Mouse (Mus musculus): ENCODE measurements around the gene Fam49a.

Gene Fam49a

GRCm38 (mm10) chr12:12356946-12357345 is 95.0 kb downstream of the Fam49a start:
- DNase-seq (ENCODE audit: low spot score in 2 of 2) = no peak

DNA sequence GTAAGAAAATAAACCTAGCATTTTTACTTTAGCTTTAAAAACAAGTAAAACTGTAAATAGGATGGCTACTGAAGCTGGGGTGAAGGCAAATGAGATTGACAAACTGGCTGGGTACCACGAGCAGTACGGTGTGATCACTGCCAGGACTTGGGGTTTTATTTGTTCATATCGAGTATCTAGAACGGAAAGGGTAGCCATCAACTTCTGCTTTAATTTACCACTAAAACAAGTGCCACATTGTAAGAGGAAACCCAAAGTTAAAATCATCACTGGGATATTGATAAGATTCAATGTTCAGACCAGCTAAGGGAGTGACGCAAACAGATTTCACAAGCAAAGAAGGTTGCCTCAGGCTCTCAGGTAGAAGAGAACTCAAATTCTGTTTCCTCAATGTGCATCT is 98.0 kb downstream of the Fam49a start:
- no peak for DNase-seq (ENCODE audit: low spot score in 2 of 2)

GRCm38 (mm10) chr12:12362371-12362770 is 100.4 kb downstream of the Fam49a start:
- no peak for DNase-seq (ENCODE audit: low spot score in 2 of 2)

- no peak for DNase-seq (ENCODE audit: low spot score in 2 of 2)
Observed at GRCm38 (mm10) chr12:12364201-12364600, 102.3 kb downstream of the Fam49a start.

DNA sequence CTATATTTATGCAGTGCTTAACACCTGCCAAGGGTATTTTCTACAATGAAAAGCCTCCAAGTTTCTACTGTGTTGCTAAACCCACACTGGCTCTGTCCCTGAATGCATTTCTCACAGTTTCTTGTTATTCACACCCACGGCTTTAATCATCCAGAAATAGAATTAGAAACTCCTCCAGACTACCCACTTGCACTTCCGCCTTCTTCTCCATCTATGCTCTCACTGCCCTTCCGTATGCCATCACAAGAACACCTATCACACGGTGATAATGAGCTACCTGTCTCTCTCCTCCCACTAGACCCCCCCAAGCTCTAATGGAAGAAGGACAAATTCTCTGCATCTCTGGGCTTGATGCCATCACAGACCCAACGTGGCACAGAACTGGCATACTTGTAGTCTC is 105.5 kb downstream of the Fam49a start:
- DNase-seq (ENCODE audit: low spot score in 2 of 2) = peak; percentile 24 to 58

GRCm38 (mm10) chr12:12373111-12373862 is 111.3 kb downstream of the Fam49a start:
- no peak for DNase-seq (ENCODE audit: low spot score in 2 of 2)

DNA sequence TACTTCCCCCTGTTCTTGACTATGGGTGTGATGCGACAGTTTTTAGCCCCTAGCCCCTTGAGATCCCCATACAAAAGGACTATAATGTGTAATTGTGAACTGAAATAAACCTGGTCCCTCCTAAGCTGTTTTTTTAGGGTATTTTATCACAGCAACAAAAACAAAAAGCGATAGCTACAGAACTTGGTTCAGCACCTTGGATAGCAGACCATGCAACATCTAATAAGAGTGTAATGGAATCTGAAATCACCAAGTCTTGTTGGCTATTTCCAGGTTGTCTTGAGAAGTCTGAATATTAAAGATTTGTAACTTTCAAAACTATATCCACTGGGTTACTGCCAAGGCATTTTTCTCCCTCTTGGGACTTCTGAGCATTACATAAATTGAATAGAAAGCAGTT is 117.1 kb downstream of the Fam49a start:
- DNase-seq (ENCODE audit: low spot score in 2 of 2) = no peak

- no peak for DNase-seq (ENCODE audit: low spot score in 2 of 2)
Observed at GRCm38 (mm10) chr12:12389271-12389670, 127.3 kb downstream of the Fam49a start.

DNA sequence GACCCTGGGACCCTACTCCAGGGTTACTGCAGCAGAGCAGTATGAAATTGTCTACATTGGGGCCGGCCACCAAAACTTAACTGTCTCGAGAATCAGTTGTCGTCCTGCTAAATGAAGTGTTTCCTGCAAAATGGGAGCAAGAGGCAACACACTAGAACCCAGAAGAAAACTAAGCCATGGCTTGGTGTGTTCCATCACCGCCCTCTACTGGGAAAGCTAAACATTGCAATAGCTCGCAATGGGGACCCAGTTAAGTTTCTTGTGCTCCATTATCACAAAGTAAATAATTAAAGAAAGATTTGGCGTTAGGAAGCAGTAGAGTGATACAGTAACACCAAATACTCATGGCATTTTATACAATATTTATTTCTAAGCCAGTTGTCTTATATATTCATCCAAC is 134.3 kb downstream of the Fam49a start:
- DNase-seq (ENCODE audit: low spot score in 2 of 2) = peak; percentile 48 to 53

DNA sequence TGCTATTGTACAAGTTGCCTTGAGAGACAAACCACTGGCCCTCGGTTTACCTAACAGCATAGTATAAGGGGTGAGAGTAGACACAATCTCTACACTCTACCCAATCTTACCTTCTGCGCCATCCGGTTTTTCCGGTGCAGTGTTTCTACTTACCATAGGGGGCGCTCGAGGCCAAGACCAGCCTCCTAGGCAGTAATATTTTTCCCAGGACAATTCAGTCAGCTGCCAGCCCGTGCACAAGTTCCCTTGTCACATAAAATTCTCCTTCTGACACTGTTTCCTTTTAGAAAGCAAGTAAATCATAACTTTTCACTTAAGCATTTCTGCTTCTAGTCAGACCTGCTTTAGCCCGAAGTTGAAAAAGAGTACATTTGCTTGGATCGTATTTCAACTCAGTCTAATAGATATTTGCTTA is 139.1 kb downstream of the Fam49a start:
- peak in 1 of 2 experiments; percentile 10 for DNase-seq (ENCODE audit: low spot score in 2 of 2)

GRCm38 (mm10) chr12:12401504-12401903 is 139.6 kb downstream of the Fam49a start:
- no peak for DNase-seq (ENCODE audit: low spot score in 2 of 2)

- no peak for DNase-seq (ENCODE audit: low spot score in 2 of 2)
Observed at GRCm38 (mm10) chr12:12405491-12406110, 143.7 kb downstream of the Fam49a start.

DNA sequence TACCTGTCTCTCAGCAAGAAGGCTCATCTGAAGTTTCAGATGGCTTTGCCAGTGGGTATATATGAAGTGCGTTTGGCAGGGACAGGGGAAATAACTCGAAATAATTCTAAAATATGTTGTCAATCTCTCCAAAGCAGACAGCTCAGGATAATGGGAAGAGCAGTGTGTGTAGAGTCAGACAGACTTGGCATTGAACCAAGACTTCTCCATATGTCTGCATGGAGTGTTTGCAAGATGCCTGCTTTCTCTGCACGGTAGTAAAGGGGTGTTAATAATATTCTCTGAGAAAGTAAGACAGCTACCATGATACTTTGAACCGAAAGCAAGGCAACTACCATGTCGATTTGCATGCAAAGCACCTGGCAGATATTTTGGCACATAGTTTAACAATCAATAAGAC is 147.1 kb downstream of the Fam49a start:
- DNase-seq (ENCODE audit: low spot score in 2 of 2) = no peak

- peak; percentile 44 to 53 for DNase-seq (ENCODE audit: low spot score in 2 of 2)
Observed at GRCm38 (mm10) chr12:12412674-12413073, 150.7 kb downstream of the Fam49a start.

DNA sequence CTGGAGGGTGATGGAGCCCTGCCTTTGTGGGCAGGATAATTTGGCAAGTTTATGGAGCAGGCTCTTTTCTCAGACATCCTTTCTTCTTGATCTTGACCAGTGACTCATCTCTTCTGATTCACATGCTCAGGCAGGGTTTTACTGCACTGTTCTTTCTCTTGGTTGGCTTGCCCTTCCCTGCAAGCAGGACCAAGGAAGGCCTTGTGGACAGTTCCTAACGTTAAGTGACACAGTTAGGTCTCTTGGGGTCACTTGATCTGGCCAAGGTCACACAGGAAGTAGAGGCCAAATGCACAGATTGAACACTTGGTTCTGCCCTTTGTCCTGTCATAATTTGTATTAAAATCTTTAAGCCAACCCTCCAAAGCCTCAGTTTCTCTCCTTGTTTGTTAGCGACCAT is 158.5 kb downstream of the Fam49a start:
- no peak for DNase-seq (ENCODE audit: low spot score in 2 of 2)

DNA sequence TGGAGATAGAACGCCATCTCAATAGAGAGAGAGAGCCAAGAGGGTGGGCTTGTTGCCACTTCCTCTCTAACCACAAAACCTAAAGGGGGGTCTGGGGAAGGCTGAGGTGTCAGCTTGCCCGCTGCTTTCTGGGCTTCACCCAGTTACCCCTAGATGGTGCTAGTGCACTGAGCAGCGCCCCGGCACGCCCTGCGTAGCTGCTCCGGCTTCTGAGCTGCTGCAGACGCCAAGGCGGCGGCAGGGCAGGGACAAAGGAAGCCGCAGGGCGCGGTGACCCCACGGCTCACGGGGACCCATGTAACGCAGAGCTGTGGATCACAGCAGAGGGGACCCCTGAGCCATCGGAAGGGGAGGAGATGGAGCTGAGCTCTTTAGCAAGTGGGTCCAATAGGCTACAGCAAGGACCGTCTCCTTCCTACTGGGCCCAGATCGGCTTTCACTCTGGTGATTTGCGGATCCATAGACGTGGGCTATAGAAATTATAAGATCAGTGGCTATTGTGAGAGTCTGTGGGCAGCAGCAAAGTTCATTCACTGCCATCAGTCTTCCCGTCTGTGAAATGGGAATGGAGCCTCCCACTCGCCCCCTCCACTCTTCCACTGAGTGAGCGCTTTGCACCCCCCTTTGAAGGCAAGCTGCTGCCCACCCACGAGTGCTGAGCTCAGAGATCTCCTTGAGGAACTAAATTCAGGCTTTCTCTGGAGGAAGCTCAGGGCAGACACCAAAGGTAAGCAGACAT is 159.1 kb downstream of the Fam49a start:
- peak; percentile 70 to 72 for DNase-seq (ENCODE audit: low spot score in 2 of 2)

DNA sequence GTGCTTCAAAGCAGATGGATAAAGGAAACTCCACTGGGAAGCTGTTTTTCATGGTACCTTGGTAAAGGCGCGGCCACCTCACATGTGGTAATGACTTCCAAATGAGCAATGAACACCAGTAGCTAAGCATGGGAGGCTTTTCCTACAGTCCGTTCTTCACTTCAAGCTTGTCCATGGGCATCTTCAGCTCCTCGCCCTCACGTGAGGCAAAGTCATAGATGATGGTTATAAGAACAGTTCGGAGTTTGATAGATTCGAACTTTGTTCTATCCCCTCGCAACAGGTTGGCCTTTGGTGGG is 159.6 kb downstream of the Fam49a start:
- no peak for DNase-seq (ENCODE audit: low spot score in 2 of 2)

GRCm38 (mm10) chr12:12425188-12425587 is 163.2 kb downstream of the Fam49a start:
- no peak for DNase-seq (ENCODE audit: low spot score in 2 of 2)

DNA sequence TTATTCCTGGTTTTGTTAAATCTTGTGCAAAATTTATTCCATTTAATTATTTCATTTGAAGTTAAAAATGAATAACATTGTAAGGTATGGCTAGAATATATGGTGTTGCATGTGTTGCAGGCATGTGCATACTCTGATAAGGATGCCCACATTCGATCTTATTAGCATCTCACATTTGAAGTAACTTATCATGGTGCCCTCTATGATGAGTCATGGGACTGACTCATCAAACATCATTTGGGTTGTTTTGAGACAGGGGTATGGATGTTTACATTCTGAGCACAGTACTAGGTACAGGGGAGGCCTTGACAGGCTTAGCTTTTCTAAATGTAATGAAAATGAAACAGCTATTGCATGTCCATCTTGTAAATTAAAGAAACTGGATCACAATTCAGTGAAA is 165.3 kb downstream of the Fam49a start:
- DNase-seq (ENCODE audit: low spot score in 2 of 2) = no peak

DNA sequence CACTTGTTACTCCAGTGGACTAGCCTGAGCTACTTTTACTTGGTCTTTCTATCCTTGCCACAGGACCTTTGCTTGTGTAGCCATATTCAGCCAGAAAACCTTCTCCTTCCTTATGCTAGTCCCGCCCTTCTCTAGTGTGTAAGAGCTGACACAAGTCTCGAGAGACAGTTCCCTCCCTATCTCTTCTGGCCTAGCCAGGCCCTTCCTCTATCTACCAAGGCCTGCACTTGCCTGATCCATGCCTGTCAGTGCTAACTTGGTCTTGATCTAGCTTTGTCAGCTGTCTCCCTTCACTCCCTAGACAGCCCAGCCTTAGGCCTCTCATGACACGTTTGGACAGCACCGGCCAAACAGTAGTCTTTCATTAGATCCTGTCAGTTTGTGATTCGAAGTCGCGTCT is 166.9 kb downstream of the Fam49a start:
- no peak for DNase-seq (ENCODE audit: low spot score in 2 of 2)
